Mouse (Mus musculus) heart, embryonic 11.5 days (tissue): ENCODE results near the gene Zfp276. TPM values are rescaled to one million over a fixed set of nuclear protein-coding genes. Genes with fewer than 3 reads are reported as not detected.

Experiments used
- ATAC-seq: fragments of 200-750 bp; cut with Nextera tagmentation; replicated peaks from 2 replicates; pipeline ENCODE4 v1.8.0; 2017; ENCODE audit warnings: moderate library complexity; ENCODE audit not compliant: insufficient number of reproducible peaks, low FRiP score, low TSS enrichment
- H3K27ac ChIP-seq: fragments of 300-500 bp; sonication (generic); 2 replicates; pipeline ENCODE4 v1.5.1; 2014; ENCODE audit warnings: mild to moderate bottlenecking, low read depth, low read length
- H3K27me3 ChIP-seq: fragments of 300-500 bp; sonication (generic); 2 replicates; pipeline ENCODE4 v1.6.1; 2014; ENCODE audit warnings: mild to moderate bottlenecking, low read length, mixed read lengths; ENCODE audit not compliant: control insufficient read depth, insufficient read depth
- H3K36me3 ChIP-seq: fragments of 300-500 bp; sonication (generic); 2 replicates; pipeline ENCODE4 v1.6.1; 2014; ENCODE audit warnings: mild to moderate bottlenecking, low read length, moderate library complexity, mixed read lengths; ENCODE audit not compliant: control insufficient read depth, insufficient read depth
- H3K4me1 ChIP-seq: fragments of 300-500 bp; sonication (generic); 2 replicates; pipeline ENCODE4 v1.6.1; 2014; ENCODE audit warnings: low read length; ENCODE audit not compliant: control insufficient read depth, insufficient read depth
- H3K4me2 ChIP-seq: fragments of 300-500 bp; sonication (generic); 2 replicates; pipeline ENCODE4 v1.6.1; 2014; ENCODE audit warnings: mild to moderate bottlenecking, moderate library complexity
- H3K4me3 ChIP-seq: fragments of 300-500 bp; sonication (generic); 2 replicates; pipeline ENCODE4 v1.5.1; 2014; ENCODE audit warnings: low read depth, low read length
- H3K9ac ChIP-seq: fragments of 300-500 bp; sonication (generic); 2 replicates; pipeline ENCODE4 v1.6.1; 2014; ENCODE audit warnings: mild to moderate bottlenecking, low read depth, low read length, moderate library complexity
- H3K9me3 ChIP-seq: fragments of 300-500 bp; sonication (generic); replicated peaks from 2 replicates; pipeline ENCODE4 v1.6.1; 2016; ENCODE audit warnings: low read length; ENCODE audit not compliant: control insufficient read depth
- WGBS: fragments of 180-500 bp; shearing (Covaris S2); extraction: QIAGEN DNeasy Blood & Tissue Kit; methylation state at CpG from one replicate; pipeline ENCODE4 v1.1.7; 2014; ENCODE audit not compliant: insufficient replicate concordance; 5-methylcytosine and 5-hydroxymethylcytosine counted together
- polyA plus RNA-seq: library from polyadenylated mRNA; unstranded; fragments of >200 nt; fragmentation: Nextera tagmentation; extraction: Ambion mirVana; gene quantifications from 2 replicates; pipeline ENCODE4 v1.2.1, GENCODE M21; 2014

Zfp276 gene
- polyA plus RNA-seq = 11.7 and 12.1 TPM in 2 replicates

GRCm38 (mm10) chr8:123254099-123254885 lies at the start of gene Zfp276, which contains the start of gene Vps9d1:
Gene Zfp276 (plus strand): TSS chr8:123254195.
Gene Vps9d1 (minus strand): TSS chr8:123254348.
- Histone ChIP-seq H3K27me3 (no peaks in the 10 kb centered on the region), H3K4me3 (peak within 1 kb of the TSS; percentile 99), H3K36me3 (peaks cover 28% of the 10 kb centered on the region), H3K9ac (peak within 1 kb of the TSS; percentile 97), H3K27ac (peak within 1 kb of the TSS; percentile 87), H3K4me2 (peak within 1 kb of the TSS; percentile 97), H3K4me1 (peaks cover 24% of the 10 kb centered on the region), H3K9me3 (no peaks in the 10 kb centered on the region)
- WGBS = under 1% methylated on average over 89 of the region's 99 CpGs
- ATAC-seq = peak; percentile 93

DNA sequence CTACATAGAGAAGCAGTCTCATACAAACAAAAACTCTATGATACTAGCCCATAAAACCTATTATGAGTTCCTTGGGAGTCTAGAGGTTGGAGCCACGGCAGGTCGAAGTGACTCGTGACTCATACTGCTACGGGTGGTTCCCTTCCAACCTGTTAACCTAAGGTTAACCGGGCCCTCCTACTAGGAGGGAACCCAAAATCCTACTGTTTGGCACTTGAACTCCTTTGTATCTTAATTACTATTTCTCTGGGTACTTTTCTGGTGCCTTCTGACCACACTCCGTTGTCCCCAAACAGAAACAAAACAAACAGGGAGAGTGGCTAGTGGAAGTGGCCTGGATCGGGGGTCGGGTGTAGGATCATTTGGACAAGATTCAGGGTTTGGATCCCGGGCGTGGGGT lies 42.1 kb upstream of the Zfp276 start:
- H3K4me3 ChIP-seq = peak overlapping the region; percentile 95
- ATAC-seq = no peak
- H3K4me2 ChIP-seq = peak overlapping the region; percentile 81
- no peaks in the 10 kb centered on the region for H3K9me3 ChIP-seq
- H3K9ac ChIP-seq = peak overlapping the region; percentile 96
- peaks cover 21% of the 10 kb centered on the region for H3K4me1 ChIP-seq
- H3K27ac ChIP-seq = no peak overlapping the region
- no peaks in the 10 kb centered on the region for H3K27me3 ChIP-seq
- peaks cover 12% of the 10 kb centered on the region for H3K36me3 ChIP-seq
- WGBS = 44% methylated on average over 10 of the region's 10 CpGs

DNA sequence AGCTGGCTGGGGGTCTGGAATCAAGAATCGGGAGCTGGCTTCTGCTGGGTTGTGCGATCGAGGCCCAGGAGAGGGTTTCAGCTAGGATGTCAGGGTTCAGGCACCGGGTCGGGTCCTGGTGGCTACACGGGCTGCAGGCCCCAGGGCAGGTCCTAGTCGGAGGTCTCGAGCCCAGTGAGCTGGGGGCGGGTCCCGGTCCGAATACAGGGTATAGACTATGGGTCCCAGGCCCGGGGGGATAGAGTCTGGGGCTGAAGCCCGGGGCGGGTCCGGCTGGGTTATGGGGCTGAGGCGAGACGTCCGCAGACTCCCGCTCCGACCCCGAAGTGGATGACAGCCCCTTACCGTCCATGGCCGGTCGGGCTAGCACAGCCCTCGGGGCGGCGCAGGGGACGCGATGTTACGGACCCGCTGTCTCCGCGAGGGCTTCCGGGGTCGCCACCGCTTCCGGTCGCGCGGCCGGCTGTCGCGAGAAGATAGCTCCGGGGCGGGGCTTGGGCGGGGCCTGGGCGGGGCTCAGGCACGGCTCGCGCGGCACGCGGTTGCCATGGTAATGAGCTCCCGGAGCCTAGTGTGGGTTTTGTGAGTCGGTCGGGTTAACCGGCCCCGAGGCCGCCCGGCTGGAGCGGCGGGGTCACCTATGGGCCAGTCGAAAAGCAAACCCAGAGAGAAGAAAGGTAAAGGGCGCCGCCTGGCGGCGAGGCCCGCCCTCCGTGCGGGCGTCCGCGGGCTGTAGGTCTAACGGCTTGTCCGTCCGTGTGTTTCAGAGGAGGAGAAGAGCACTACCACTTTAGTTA lies 41.5 kb upstream of the Zfp276 start, which contains the start of the genes Chmp1a and Spata33:
Gene Chmp1a, minus strand, starts transcription at position 443 of the 797 bp plus-strand sequence.
Gene Spata33, plus strand, starts transcription at position 512 of the 797 bp plus-strand sequence.
- Histone ChIP-seq H3K27me3 (no peaks in the 10 kb centered on the region), H3K4me3 (peak within 1 kb of the TSS; percentile 95), H3K4me1 (peaks cover 21% of the 10 kb centered on the region), H3K4me2 (peak within 1 kb of the TSS; percentile 81), H3K27ac (peak within 1 kb of the TSS; percentile 42), H3K9ac (peak within 1 kb of the TSS; percentile 96), H3K36me3 (peaks cover 6% of the 10 kb centered on the region), H3K9me3 (no peaks in the 10 kb centered on the region)
- peak; percentile 91 for ATAC-seq
- under 1% methylated on average over 76 of the region's 76 CpGs for WGBS

DNA sequence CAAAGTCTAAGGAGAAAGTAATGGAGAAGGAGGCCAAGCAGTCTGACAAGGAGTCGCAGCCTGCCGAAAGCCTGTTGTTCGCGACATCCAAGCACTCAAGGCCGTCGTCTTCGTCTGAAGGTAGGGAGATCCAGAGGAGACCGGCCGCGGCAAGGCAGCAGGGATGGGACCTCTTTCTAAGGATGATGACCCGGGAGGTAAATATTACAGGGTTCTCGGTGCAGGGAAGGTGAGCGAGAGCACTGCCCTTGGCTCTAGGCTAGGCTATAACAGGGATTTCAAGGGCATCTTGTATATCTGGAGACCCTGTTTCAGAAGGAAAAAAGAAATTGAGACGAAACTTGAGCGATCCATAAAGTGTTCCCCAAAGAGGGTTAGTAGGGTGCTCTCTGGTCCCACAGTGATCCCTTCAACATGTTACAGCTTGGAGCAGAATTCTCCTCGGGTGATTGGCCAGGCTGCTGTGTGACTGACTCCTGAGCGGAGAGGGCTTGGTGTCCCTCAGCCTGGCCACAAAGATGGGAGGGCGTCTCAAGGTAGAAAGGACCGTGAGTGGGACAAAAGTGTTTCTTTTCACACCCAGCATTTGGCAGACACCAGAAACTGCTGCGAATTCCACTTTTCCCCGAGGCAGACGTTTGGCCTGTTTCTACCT lies 40.8 kb upstream of the Zfp276 start:
- no peaks in the 10 kb centered on the region for H3K9me3 ChIP-seq
- H3K4me1 ChIP-seq = peaks cover 21% of the 10 kb centered on the region
- H3K36me3 ChIP-seq = peaks cover 2% of the 10 kb centered on the region; the same call in 1 of the 2 replicates
- H3K4me3 ChIP-seq = peak overlapping the region; percentile 95
- H3K27ac ChIP-seq = peak overlapping the region; percentile 42
- H3K27me3 ChIP-seq = no peaks in the 10 kb centered on the region
- H3K4me2 ChIP-seq = peak overlapping the region; percentile 81
- ATAC-seq = no peak
- WGBS = 17% methylated on average over 22 of the region's 22 CpGs
- H3K9ac ChIP-seq = peak overlapping the region; percentile 96

DNA sequence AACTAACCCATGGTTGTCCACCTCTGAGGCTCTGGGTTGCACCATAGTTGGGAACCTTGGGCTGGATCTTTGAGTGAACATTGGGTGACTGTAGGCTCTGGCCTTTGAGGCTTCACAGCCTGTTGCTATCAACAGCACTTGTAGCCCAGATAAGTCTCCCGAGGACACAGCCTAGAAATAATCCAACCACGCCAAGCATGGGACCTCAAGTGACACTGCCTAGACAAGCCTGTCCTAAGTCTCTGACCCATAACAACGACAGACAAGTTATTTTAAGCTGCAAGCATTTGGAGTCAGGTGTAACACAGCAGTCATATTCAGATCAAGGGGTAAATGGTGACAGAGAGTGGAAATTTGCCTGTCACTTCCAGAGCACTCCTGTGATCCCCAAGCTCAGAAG lies 38.6 kb upstream of the Zfp276 start:
- Histone ChIP-seq H3K9ac (no peak overlapping the region), H3K4me2 (peak overlapping the region; percentile 6; the same call in 1 of the 2 replicates), H3K9me3 (no peaks in the 10 kb centered on the region), H3K4me3 (no peak overlapping the region), H3K36me3 (0 out of 2 replicates have a peak, but pooled peaks cover 2% of the 10 kb centered on the region), H3K27ac (no peak overlapping the region), H3K4me1 (peaks cover 21% of the 10 kb centered on the region), H3K27me3 (no peaks in the 10 kb centered on the region)
- ATAC-seq = no peak
- 40% methylated on average over 3 of the region's 3 CpGs for WGBS

GRCm38 (mm10) chr8:123220917-123221316 lies 33.1 kb upstream of the Zfp276 start:
- no peak for ATAC-seq
- Histone ChIP-seq H3K4me1 (peaks cover 8% of the 10 kb centered on the region), H3K4me3 (no peak overlapping the region), H3K27me3 (no peaks in the 10 kb centered on the region), H3K4me2 (no peak overlapping the region), H3K9ac (no peak overlapping the region), H3K36me3 (no peaks in the 10 kb centered on the region), H3K9me3 (no peaks in the 10 kb centered on the region), H3K27ac (no peak overlapping the region)
- 79% methylated on average over 1 of the region's 1 CpGs for WGBS

GRCm38 (mm10) chr8:123224278-123225266 lies 29.4 kb upstream of the Zfp276 start, which contains the start of gene Cdk10:
Gene Cdk10 (plus strand): TSS chr8:123224842.
- Histone ChIP-seq H3K9me3 (no peaks in the 10 kb centered on the region), H3K4me1 (peaks cover 8% of the 10 kb centered on the region), H3K27ac (peak within 1 kb of the TSS; percentile 73), H3K9ac (peak within 1 kb of the TSS; percentile 90), H3K4me2 (peak within 1 kb of the TSS; percentile 98), H3K36me3 (0 out of 2 replicates have a peak, but pooled peaks cover 3% of the 10 kb centered on the region), H3K27me3 (no peaks in the 10 kb centered on the region), H3K4me3 (peak within 1 kb of the TSS; percentile 84)
- 3% methylated on average over 59 of the region's 59 CpGs for WGBS
- ATAC-seq = peak; percentile 83
